Mouse (Mus musculus) C2C12 (cell line): ENCODE results near the gene Steap1.

Experiments
- CTCF ChIP-seq: IDR thresholded peaks from one replicate; pipeline ENCODE4 v1.5.1; 2011; ENCODE audit not compliant: control insufficient read depth, insufficient read depth, insufficient read length
- FOSL1 ChIP-seq: IDR thresholded peaks from one replicate; pipeline ENCODE4 v1.8.0; 2011; ENCODE audit warnings: mild to moderate bottlenecking, low read length; ENCODE audit not compliant: poor library complexity, insufficient read depth, severe bottlenecking
- MAX ChIP-seq: IDR thresholded peaks from one replicate; pipeline ENCODE4 v1.6.1; 2011; ENCODE audit warnings: mild to moderate bottlenecking, control low read depth
- MYOD1 ChIP-seq: IDR thresholded peaks from one replicate; pipeline ENCODE4 v1.6.1; 2011; ENCODE audit warnings: low read depth; ENCODE audit not compliant: control insufficient read depth, insufficient read length
- MYOG ChIP-seq: IDR thresholded peaks from one replicate; pipeline ENCODE4 v1.6.1; 2011; ENCODE audit not compliant: control insufficient read depth, insufficient read length; ENCODE audit errors: extremely low read depth
- USF1 ChIP-seq: IDR thresholded peaks from one replicate; pipeline ENCODE4 v1.6.1; 2011; ENCODE audit warnings: low read depth, mild to moderate bottlenecking, control low read depth, moderate library complexity

DNA sequence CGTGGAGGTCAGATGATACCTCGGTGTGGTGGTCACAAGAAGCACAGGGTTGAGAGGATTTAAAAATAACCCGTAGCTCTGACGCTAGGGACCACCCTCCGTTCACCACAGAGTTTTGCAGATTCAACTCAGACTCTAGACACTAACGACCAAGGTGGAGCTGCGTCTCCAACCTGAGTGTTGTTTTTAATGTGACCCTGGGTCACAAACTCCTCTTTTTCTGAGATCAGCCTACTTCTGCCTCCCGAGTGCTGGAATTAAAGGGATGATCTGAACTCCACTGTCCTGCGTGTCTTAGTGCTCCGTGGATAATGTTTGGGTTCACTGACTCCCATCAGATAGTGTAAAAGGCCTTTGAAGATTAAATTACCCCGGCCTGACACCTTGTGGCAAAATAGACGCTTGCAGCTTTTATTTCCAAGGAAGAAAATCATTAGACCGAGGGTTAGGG lies 671 bp upstream of the Steap1 start:
- no peak for TF ChIP-seq CTCF
- no peak for TF ChIP-seq MYOD1
- TF ChIP-seq MAX: no peak
- TF ChIP-seq USF1: no peak
- no peak for TF ChIP-seq MYOG
- no peak for TF ChIP-seq FOSL1
